Mouse (Mus musculus) kidney, postnatal 25 days (tissue): ENCODE results near the gene Mettl7a3.
"Not testable (repeated sequence)": the region's sequence is repeated elsewhere in the genome, so short reads cannot be mapped to it uniquely, and the experiment has no call there.

Source experiments
- DNase-seq, 2 experiments: peaks; one replicate each; pipeline ENCODE4 v3.0.0; 2021; ENCODE audit warnings: mixed read lengths in 2 of 2

Mettl7a3 gene

GRCm38 (mm10) chr15:100330739-100331138 lies 4.0 kb upstream of the Mettl7a3 start:
- no peak for DNase-seq

GRCm38 (mm10) chr15:100332077-100332961 lies 2.4 kb upstream of the Mettl7a3 start:
- DNase-seq, result not testable (repeated sequence)

- not testable (repeated sequence) for DNase-seq
Observed at GRCm38 (mm10) chr15:100337328-100337727, 2.6 kb downstream of the Mettl7a3 start.

- DNase-seq, result peak; percentile 82 to 90
Observed at GRCm38 (mm10) chr15:100337847-100338246, 3.1 kb downstream of the Mettl7a3 start.

GRCm38 (mm10) chr15:100341314-100341980 lies 6.7 kb downstream of the Mettl7a3 start:
- DNase-seq, result peak in 1 of 2 experiments; percentile 43

- peak; percentile 40 to 61 for DNase-seq
Observed at GRCm38 (mm10) chr15:100345484-100345883, 10.8 kb downstream of the Mettl7a3 start.

GRCm38 (mm10) chr15:100346761-100347160 lies 12.0 kb downstream of the Mettl7a3 start:
- peak; percentile 87 to 92 for DNase-seq

- DNase-seq, result peak; percentile 77 to 91
Observed at GRCm38 (mm10) chr15:100349496-100349895, 14.8 kb downstream of the Mettl7a3 start.

GRCm38 (mm10) chr15:100351501-100352060 lies 16.9 kb downstream of the Mettl7a3 start:
- peak; percentile 60 to 77 for DNase-seq

- DNase-seq, result peak in 1 of 2 experiments; percentile 65
Observed at GRCm38 (mm10) chr15:100352711-100353250, 18.1 kb downstream of the Mettl7a3 start, which contains the start of the genes Methig1 and Mettl7a2. Gene Methig1, plus strand, starts transcription at chr15:100353149. Gene Mettl7a2, plus strand, starts transcription at chr15:100353200.

- not testable (repeated sequence) for DNase-seq
Observed at GRCm38 (mm10) chr15:100353399-100353798, 18.7 kb downstream of the Mettl7a3 start.

GRCm38 (mm10) chr15:100355876-100356275 lies 21.1 kb downstream of the Mettl7a3 start:
- no peak for DNase-seq

GRCm38 (mm10) chr15:100364242-100364641 lies 29.5 kb downstream of the Mettl7a3 start, which contains the start of gene Higd1c:
Gene Higd1c, plus strand, starts transcription at chr15:100364542.
- no peak for DNase-seq

GRCm38 (mm10) chr15:100365967-100366366 lies 31.2 kb downstream of the Mettl7a3 start:
- DNase-seq, result not testable (repeated sequence)

- no peak for DNase-seq
Observed at GRCm38 (mm10) chr15:100367119-100367518, 32.4 kb downstream of the Mettl7a3 start.

GRCm38 (mm10) chr15:100375066-100375465 lies 40.3 kb downstream of the Mettl7a3 start:
- peak; percentile 65 to 85 for DNase-seq

- DNase-seq, result peak in 1 of 2 experiments; percentile 30
Observed at GRCm38 (mm10) chr15:100377847-100378505, 43.2 kb downstream of the Mettl7a3 start.

- DNase-seq, result peak in 1 of 2 experiments; percentile 14
Observed at GRCm38 (mm10) chr15:100379658-100380057, 44.9 kb downstream of the Mettl7a3 start.

GRCm38 (mm10) chr15:100380104-100380503 lies 45.4 kb downstream of the Mettl7a3 start:
- peak in 1 of 2 experiments; percentile 18 for DNase-seq

GRCm38 (mm10) chr15:100385705-100386104 lies 51.0 kb downstream of the Mettl7a3 start:
- DNase-seq, result peak; percentile 44 to 56

GRCm38 (mm10) chr15:100387544-100388223 lies 53.0 kb downstream of the Mettl7a3 start:
- peak in 1 of 2 experiments; percentile 32 for DNase-seq
